Mouse (Mus musculus): ENCODE data around the gene Skp2.
A peak's percentile ranks its signal among the peaks of the same experiment; 100 is the strongest.

Gene Skp2

GRCm38 (mm10) chr15:9114131-9114530 is 41.1 kb downstream of the Skp2 start:
- DNase-seq (ENCODE audit: extremely low read depth, low read depth) = no peak

- DNase-seq (ENCODE audit: extremely low read depth, low read depth) = no peak
Observed at GRCm38 (mm10) chr15:9113556-9113955, 41.7 kb downstream of the Skp2 start.

GRCm38 (mm10) chr15:9111648-9112047 is 43.6 kb downstream of the Skp2 start:
- no peak for DNase-seq (ENCODE audit: extremely low read depth, low read depth)

GRCm38 (mm10) chr15:9110526-9111347 is 44.5 kb downstream of the Skp2 start:
- DNase-seq (ENCODE audit: extremely low read depth, low read depth) = no peak

DNA sequence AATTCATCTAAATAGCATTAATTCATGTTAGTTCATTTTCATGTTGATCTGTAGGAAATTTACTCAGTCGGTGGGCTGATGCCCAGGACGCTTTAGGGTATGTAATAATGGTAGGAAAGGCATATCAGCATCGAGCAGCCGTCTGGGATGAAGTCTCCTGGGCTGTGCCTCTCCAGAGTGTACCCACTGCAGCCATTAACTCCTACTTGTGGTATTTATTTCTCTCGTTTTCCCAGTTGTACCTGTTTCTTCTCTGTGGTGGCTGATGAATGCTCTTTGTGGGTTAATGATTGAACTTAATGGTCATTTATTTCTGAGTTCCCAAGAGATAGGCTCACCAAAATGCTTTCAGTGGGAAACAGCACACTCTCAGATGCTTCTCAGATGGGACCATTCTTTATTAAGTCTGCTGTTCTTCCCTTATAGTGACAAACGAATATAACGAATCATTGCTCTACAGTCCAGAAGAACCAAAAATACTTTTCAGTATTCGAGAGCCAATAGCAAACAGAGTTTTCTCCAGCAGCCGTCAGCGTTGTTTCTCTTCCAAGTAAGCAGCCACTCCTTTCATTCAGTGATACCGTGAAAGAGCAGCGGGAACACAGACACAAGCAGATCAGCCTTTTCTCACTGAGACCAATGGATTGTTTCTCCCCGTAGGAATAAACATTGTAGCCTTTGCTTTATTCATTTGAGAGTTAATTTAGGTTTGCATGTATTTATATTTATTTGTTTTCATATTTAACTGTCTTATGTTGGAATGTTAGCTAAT is 48.7 kb downstream of the Skp2 start:
- no peak for DNase-seq (ENCODE audit: extremely low read depth, low read depth)

- DNase-seq (ENCODE audit: extremely low read depth, low read depth) = no peak
Observed at GRCm38 (mm10) chr15:9100446-9101077, 54.7 kb downstream of the Skp2 start.

- no peak for DNase-seq (ENCODE audit: extremely low read depth, low read depth)
Observed at GRCm38 (mm10) chr15:9096865-9097264, 58.4 kb downstream of the Skp2 start.

GRCm38 (mm10) chr15:9094366-9094750 is 60.9 kb downstream of the Skp2 start:
- DNase-seq (ENCODE audit: extremely low read depth, low read depth) = no peak

DNA sequence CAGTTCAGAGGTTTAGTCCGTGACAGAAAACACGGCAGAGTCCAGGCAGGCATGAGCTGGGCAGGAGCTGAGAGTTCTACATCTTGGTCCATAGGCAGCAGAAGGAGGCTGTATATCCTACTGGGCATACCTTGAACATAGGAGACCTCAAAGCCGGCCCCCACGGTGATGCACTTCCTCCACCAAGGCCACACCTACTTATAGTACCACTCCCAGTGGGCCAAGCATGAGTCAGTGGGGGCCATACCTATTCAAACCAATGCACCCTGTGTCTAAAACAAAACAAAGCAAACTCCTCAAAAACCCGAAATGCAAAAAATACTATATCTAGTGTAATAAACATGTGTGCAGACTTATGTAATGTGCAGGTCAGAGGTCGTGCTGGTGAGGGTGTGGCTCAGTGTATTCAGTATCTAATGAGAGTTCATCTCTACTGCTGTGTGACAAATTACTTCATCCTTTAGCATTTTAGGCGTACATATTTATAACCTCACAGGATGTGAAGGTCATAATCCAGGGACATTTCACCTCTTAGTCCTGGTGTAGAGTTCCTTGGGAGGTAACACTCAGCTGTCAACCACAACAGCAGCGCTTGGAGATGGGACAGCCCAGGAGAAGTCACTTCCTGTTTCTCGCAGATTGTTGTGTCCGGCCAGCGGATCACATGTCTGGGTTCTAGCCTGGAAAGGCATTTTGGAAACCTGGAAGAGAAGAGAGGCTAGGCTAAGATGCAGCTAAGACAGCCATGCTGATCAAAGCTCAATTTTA is 61.4 kb downstream of the Skp2 start:
- DNase-seq (ENCODE audit: extremely low read depth, low read depth) = no peak

- DNase-seq (ENCODE audit: extremely low read depth, low read depth) = peak; percentile 71
Observed at GRCm38 (mm10) chr15:9090662-9091061, 64.6 kb downstream of the Skp2 start.

DNA sequence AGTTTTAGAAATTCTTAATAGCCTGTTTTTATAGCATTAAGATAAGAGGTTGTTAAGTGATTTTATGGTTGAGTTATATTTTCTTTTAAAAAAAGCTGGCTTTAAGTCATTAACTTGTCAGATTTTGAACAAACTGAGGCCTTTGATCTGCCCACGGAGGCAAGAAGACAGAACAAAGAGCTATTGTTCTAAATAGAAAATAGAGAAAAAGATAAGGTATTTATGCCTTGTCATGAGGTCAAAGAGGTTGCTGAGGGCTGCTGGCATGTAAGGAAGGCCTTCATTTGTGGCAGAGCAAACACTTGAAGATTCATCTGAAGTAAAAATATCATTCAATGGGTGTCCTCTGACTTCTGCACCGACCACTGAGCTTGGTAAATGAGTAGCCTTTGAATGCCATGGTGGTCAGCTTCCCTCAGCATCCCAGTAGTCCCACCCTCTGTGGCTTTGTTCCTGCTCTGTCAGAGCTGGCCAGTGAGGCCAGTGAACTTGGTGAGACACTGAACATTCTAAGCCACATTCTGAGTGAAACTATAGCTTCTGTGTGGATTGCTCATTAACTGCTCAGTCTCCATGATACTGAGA is 66.0 kb downstream of the Skp2 start:
- DNase-seq (ENCODE audit: extremely low read depth, low read depth) = no peak

GRCm38 (mm10) chr15:9088683-9089072 is 66.5 kb downstream of the Skp2 start:
- DNase-seq (ENCODE audit: extremely low read depth, low read depth) = no peak

DNA sequence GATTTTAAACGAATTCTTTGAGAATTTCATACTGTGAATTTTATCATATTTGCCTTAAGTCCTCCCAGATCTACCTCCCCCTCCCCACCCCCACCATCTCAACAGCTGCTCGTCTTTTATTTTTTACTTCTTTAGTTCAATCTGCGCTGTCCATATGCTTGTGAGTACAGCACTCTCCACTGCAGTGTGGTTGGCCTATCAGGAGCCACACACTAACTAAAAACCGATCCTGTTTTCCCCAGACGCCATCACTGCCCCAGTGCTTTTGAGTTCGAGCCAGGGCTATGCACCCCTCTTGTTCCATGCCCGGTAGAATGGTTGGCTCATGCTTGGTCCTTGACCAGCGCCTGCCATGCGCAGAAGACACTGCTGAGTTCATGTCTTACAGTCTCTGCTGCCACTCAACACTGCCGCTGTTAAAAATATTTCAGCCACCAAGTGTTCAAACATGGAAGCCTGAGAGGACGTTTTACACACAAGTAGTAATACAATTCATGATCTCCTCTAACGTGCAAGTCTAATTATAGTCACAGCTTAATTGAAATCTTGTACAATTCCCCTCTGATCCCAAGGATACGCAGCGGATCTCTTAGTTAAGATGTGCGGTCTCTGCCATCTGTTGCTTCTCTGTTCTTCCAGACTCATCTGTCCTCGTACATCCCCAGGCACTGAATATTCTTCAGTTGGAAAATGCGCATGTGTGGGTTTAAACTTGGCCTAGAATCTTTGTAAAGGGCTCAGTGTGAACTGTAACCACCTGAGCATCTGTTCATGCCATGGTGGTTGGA is 67.1 kb downstream of the Skp2 start:
- DNase-seq (ENCODE audit: extremely low read depth, low read depth) = no peak

DNA sequence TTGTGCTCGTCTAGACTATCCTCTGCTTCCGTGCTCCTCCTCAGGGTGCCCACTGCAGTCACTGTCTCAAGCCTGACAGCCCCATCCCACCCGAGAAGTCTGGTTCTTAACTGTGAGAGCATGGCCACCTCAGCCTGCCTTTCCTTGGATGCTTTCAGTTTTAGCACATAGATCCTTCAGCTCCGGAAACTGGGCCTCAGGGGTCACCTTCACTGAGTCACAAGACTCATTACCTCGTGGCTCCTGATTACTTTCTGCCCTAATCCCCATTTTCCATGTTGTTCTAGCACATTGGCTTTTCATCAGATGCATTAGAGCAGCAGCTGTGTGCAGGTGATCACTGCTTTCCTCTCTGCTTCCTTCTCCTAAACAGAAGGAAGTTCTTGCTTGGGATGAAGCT is 67.8 kb downstream of the Skp2 start:
- DNase-seq (ENCODE audit: extremely low read depth, low read depth) = no peak

GRCm38 (mm10) chr15:9086813-9087212 is 68.4 kb downstream of the Skp2 start:
- DNase-seq (ENCODE audit: extremely low read depth, low read depth) = no peak

DNA sequence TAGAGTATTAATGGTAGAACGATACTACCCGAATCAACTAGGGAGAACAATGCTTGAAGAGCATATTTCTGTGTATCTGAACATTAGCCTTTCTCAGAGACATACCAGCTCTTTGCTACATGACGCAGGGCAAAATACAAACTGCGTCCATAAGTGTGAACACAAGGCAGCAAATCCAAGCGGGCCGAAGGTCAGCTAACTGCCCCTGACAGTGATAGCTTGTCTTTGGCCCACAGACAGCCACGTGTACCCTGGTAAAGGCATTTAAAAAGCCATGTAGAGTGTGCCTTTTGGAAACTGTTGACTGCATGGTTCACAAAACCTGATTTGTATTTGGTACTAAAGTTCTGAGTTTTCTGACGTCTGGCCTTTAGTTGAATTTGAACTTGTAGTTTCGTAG is 72.5 kb downstream of the Skp2 start:
- no peak for DNase-seq (ENCODE audit: extremely low read depth, low read depth)

DNA sequence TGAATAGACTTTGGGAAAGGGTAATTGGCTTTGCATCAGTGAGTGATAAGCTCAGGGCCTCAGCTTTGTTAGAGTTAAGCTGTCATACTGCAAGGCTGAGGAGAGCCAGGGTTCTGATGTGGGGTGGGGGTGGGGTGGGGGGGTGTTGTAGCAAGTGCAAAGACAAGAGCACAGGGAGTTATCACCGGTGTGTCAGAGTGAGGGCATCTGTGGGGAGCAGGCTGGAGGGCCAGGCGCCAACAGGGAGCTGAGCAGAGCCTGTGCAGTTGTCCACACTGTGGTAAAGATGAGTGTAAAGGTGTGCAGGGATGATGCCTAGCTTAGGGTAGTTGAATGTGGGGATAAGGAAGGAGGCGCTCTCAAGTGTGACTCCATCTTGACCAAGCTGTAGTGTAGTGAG is 73.9 kb downstream of the Skp2 start:
- DNase-seq (ENCODE audit: extremely low read depth, low read depth) = no peak

- DNase-seq (ENCODE audit: extremely low read depth, low read depth) = peak; percentile 81
Observed at GRCm38 (mm10) chr15:9080206-9080605, 75.0 kb downstream of the Skp2 start.

DNA sequence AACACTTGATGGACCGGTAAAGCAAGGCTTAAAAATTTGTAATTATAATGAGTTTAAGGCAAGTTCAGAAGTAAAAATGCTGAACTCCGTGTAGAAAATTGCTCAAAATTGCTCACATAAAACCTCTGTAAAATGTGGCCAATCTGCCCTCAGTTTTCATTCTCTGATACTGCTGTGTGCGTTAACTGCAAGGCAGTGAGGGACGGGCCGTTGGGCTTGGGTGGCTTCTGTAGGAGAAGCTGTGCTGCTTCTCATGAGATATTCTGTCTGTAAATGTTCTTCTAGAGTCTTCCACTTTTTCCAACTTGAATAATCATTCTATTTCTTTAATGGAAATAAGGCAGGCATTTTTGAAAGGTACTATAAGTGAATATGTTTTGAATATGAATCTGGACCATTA is 75.6 kb downstream of the Skp2 start:
- no peak for DNase-seq (ENCODE audit: extremely low read depth, low read depth)
